Mouse (Mus musculus) heart, adult 9 months (tissue): ENCODE data around the gene Gm21969.

Source experiments
- DNase-seq, 2 experiments: peaks; one replicate each; pipeline ENCODE4 v3.0.0; 2022; ENCODE audit warnings: low spot score in 2 of 2

Gene Gm21969

GRCm38 (mm10) chr4:139619765-139620164 lies 16.8 kb downstream of the Gm21969 start:
- no peak for DNase-seq

GRCm38 (mm10) chr4:139622373-139623282 lies 19.6 kb downstream of the Gm21969 start, which contains the start of gene Aldh4a1:
TSS of gene Aldh4a1 (plus strand) at chr4:139622866.
- DNase-seq, result peak; percentile 94 to 95

- DNase-seq, result no peak
Observed at GRCm38 (mm10) chr4:139623434-139624115, 20.6 kb downstream of the Gm21969 start.

GRCm38 (mm10) chr4:139624116-139624489 lies 21.1 kb downstream of the Gm21969 start:
- DNase-seq, result no peak

GRCm38 (mm10) chr4:139624706-139625105 lies 21.7 kb downstream of the Gm21969 start:
- DNase-seq, result no peak

- DNase-seq, result no peak
Observed at GRCm38 (mm10) chr4:139627361-139627760, 24.4 kb downstream of the Gm21969 start.

- DNase-seq, result no peak
Observed at GRCm38 (mm10) chr4:139630171-139630570, 27.2 kb downstream of the Gm21969 start.

- DNase-seq, result no peak
Observed at GRCm38 (mm10) chr4:139631141-139631540, 28.2 kb downstream of the Gm21969 start.

- no peak for DNase-seq
Observed at GRCm38 (mm10) chr4:139631569-139632253, 28.7 kb downstream of the Gm21969 start.

- DNase-seq, result no peak
Observed at GRCm38 (mm10) chr4:139632254-139632580, 29.2 kb downstream of the Gm21969 start.

GRCm38 (mm10) chr4:139636373-139636772 lies 33.4 kb downstream of the Gm21969 start:
- DNase-seq, result peak in 1 of 2 experiments; percentile 34

GRCm38 (mm10) chr4:139637847-139638246 lies 34.9 kb downstream of the Gm21969 start:
- no peak for DNase-seq

- DNase-seq, result no peak
Observed at GRCm38 (mm10) chr4:139638356-139638755, 35.4 kb downstream of the Gm21969 start.

- DNase-seq, result no peak
Observed at GRCm38 (mm10) chr4:139639801-139640200, 36.8 kb downstream of the Gm21969 start.

GRCm38 (mm10) chr4:139640333-139640732 lies 37.3 kb downstream of the Gm21969 start:
- DNase-seq, result no peak

- no peak for DNase-seq
Observed at GRCm38 (mm10) chr4:139640775-139641174, 37.8 kb downstream of the Gm21969 start.

- DNase-seq, result no peak
Observed at GRCm38 (mm10) chr4:139641829-139642425, 38.9 kb downstream of the Gm21969 start.

GRCm38 (mm10) chr4:139643972-139644371 lies 41.0 kb downstream of the Gm21969 start:
- peak in 1 of 2 experiments; percentile 43 for DNase-seq

- DNase-seq, result no peak
Observed at GRCm38 (mm10) chr4:139646916-139647315, 43.9 kb downstream of the Gm21969 start.

- no peak for DNase-seq
Observed at GRCm38 (mm10) chr4:139650086-139650743, 47.2 kb downstream of the Gm21969 start.

- DNase-seq, result no peak
Observed at GRCm38 (mm10) chr4:139650907-139651306, 47.9 kb downstream of the Gm21969 start.
